Mouse (Mus musculus) WW6 (cell line): Measurements from ENCODE around the gene Tmem156.

ENCODE experiments used
- DNase-seq: peaks from one replicate; pipeline ENCODE4 v3.0.0-alpha.2; 2013; ENCODE audit warnings: low read depth, low spot score

Tmem156 gene

GRCm38 (mm10) chr5:65097457-65097856 is 5.5 kb upstream of the Tmem156 start:
- no peak for DNase-seq

DNA sequence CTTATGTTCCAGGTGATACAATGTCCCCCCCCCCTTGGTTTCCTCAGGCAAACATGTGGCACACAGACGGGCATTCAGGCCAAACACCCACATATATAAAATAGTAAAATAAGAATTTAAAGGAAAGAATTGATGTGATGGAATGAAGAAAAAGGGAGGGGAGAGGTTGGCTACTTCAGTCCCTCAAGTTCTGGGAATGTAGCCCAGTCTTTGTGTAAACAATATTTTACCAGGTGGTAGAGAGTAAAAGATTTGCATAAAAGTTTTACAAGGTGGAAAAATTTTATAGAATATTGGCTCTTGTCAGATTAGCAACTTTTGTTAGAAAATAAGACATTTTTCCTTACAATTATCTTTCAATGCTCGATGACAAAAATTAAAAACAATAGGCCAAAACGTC is 4.9 kb upstream of the Tmem156 start:
- DNase-seq: no peak

- no peak for DNase-seq
Measured at GRCm38 (mm10) chr5:65096082-65096481, 4.2 kb upstream of the Tmem156 start.

DNA sequence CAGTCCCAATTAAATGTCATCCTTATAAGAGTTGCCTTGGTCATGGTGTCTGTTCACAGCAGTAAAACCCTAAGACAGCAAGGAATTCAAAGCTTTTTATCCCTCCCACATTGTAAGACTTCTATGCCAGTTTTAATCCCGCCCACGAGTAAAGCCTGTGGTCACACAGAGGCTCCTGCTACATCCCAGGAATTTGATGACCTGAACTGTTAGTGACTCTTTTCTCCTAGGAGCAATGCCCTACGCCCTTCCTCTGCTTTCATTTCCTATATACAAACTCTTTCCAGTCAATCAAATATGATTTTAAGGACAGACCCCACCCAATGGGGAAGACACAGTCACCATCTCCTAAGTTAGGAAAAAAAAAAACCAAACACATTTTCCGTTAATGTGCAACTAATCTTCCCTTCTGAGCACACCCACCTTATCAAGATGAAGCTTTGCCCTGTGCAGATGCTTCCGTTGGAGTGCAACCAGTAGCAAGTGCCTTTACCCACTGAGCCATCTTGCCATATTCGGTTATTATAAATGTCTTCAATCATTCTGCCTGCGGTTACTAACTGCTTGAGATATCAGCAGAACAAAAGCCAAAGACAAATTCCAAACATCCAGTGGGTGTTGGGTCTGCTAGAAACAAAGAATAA is 3.1 kb upstream of the Tmem156 start:
- no peak for DNase-seq

GRCm38 (mm10) chr5:65093769-65094168 is 1.8 kb upstream of the Tmem156 start:
- no peak for DNase-seq

GRCm38 (mm10) chr5:65091184-65091858 is 611 bp downstream of the Tmem156 start:
- no peak for DNase-seq

- DNase-seq: no peak
Measured at GRCm38 (mm10) chr5:65089707-65090106, 2.2 kb downstream of the Tmem156 start.

DNA sequence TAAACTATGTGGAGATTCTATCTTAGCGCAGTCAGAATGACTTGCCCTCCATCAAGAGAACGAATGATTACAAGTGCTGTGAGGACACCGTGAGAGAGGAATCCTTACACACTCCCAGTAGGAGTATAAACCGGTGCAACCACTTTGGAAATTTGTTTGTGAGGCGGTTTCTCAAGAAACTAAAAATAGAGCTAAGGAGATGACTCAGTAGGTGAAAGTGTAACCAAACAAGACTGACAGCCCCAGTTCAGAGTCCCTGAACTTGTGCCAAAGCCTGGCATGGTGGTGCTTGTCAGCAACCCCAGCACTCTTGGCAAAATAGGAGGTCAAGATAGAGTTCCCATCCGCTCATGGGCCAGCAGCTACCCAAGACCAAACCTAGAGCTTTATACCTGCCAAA is 5.4 kb downstream of the Tmem156 start:
- no peak for DNase-seq

GRCm38 (mm10) chr5:65081836-65082235 is 10.1 kb downstream of the Tmem156 start:
- no peak for DNase-seq

DNA sequence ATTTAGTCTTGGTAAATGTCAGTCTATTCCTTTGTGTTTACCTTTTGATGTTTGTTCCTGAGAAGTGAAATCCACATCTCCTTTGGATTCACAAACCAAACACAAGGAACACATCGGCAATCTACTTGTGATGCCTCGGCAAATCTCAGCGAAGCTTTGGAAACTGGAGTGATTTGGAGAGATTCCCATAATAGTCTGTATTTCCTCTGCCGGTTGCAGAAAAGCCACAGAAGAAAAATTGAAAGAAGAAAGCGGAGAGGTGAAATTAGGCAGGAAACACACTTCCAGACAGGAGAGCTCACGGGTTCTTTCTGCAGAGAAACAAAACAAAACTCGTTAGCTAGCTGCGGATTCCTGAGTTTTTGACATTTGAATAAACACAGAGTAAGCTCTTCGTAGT is 12.1 kb downstream of the Tmem156 start:
- DNase-seq: no peak

GRCm38 (mm10) chr5:65078081-65078480 is 13.9 kb downstream of the Tmem156 start:
- DNase-seq: no peak

- no peak for DNase-seq
Measured at GRCm38 (mm10) chr5:65076748-65077147, 15.2 kb downstream of the Tmem156 start.

DNA sequence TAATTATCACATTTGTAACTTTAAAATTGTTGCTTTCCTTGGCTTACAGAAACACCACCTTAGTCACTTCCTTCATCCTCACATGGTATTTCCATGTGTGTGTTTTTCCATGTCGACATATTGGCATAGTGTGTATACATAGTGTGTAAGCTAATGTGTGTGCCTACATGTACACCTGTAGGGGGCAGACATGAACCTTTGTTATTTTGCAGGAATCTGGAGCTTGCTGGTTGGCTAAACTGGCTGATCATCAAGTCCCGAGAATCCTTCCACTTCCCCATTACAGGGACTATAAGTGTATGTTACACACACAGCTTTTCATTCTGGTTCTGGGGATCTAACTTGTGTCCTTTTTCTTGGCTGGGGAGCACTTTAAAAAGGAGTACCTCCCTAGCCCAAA is 15.8 kb downstream of the Tmem156 start:
- no peak for DNase-seq

DNA sequence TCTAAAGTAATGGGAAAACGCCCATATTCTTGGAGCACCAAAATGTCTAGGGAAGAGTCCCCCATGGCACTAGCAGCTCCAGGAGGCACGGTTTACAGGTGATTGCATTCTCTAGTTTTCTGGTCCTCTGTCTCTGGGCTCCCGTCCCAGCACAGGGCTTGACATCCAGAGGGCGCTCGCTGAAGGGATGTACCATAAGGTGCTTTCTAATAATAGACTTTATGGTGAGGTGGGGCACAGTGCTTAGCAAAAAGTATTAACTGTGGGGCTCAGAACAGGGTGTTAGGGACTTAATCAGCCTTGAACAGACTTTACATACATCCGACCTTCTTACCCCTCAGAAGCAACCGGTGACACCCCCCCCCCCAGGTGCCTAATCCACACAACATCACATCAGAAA is 17.2 kb downstream of the Tmem156 start:
- DNase-seq: no peak

DNA sequence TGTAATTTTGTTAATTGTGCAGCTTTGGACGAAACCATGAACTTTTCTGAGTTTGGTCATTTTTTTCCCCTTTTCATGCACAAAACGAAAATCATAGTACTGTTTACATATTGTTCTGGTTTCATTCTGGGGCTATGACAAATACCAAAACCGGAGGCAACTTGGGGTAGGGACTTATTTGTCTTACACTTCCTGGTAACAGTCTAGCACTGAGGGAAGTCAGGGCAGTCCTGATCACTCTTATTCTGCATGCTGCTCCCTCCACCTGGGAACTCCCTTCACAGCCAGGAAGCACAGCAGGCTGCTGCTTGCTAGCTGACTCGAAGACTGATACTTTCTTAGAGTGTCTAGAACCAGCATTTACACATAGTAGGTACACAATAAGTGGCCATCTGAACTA is 18.7 kb downstream of the Tmem156 start:
- no peak for DNase-seq

DNA sequence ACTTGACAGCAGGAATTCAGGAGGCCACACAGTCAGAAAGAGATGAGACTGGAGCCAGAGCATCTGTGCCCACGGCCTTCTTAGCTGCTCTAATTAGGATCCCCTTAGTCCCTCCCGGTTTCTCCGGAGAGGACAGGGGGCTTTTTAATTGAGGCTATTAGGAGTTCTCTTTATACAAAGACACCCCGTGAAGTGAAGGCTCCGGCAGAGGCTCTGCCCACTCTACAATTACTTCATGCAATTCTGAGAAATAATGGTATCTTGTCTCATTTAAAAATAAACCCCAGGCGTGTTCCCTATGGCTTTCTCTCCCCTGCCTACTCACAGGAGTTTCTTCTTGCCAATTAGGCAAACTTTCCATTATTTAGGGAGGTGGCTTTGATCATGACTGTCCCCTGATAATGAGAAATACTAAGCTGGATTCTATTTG is 20.2 kb downstream of the Tmem156 start:
- no peak for DNase-seq

DNA sequence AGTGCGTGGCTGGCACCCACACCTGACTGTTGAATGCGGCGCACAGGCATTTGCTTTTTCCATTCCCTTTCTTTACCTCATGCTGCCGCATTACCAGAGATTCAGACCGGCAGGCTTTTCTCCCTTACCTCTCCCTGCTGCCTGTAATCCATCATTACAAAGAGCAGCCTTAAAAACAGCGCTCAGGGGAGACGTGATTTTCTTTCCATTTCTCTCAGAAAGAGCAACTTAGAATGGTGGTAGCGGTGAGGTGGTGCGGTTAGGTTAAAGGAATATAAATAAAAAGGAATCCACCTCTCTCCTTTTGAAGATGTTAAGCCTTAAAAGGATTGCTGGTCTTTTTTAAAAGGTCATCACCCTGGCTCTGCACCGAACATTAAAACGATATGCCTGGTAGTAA is 22.1 kb downstream of the Tmem156 start:
- DNase-seq: no peak

DNA sequence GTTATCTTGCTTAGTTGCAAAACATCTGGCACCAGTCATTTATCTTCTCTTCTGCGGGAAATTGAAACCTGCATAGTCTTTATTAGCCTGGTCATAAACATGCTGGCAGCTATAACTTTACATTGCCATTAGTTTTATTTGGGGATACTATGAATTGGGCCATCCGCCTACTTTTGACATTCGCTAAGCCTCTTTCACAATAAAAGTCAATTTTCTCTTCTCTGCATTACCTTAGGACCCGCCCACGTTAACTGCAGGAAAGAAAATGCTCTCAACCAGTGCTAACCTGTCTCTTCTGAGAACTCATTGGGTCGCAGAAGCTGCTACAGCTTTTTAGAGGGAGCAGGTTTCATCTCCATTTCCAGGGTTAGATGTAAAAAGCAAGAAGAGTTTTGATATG is 23.8 kb downstream of the Tmem156 start:
- DNase-seq: no peak

DNA sequence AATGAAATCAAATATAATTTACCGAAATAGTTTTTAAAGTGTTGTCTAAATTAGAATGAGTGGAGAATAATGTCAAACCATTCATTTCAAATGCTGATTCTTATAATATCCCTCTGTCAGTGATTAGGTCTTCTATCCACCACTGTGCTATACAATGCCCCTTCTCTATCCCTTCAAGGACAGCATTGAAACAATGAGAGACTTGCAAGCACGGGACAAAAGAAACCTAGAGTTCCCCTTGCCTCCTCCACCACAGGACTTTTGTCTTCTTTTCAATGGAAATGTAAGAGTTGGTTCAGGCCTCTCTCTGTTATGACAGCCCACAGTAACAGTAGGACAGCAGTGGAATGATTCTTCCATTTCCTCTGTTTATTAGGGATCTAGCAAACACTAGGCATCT is 28.7 kb downstream of the Tmem156 start:
- DNase-seq: no peak

DNA sequence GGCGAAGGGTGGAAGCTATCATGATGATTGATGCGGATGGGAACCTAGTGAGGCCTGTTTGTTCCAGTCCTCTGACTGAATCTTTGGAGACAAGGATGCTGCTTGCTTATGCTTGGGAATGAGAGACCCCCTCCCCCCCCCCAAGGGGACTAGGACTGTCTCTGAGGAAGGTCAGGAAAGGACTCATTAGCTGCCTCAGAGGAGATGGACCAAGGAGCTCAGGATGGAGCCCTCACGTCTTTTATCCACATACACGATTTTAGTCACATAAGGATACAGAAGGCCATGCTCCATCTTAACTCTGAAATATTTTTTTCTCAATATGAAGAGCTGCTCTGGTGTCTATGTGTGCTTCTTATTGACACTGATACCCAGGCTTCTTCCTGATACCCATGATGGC is 29.7 kb downstream of the Tmem156 start:
- no peak for DNase-seq

DNA sequence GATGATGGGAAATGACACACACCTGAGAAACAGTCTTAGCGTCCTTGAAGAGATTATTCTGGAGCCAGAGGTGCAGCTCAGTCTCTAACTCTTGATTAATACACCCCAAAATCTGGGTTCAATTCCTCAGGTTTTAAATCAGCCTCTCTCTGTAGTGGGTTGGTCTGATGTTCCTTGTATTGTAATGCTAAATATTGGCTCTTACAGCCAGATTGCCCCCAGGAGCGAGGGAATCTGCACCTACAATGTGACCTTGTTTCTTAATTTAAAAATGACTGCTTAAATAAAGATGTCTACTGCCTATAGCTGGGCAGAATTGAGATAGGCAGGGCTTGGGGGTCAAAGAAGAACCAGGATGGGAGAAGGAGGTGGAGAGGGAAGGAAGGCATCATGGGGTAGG is 32.1 kb downstream of the Tmem156 start:
- DNase-seq: no peak

DNA sequence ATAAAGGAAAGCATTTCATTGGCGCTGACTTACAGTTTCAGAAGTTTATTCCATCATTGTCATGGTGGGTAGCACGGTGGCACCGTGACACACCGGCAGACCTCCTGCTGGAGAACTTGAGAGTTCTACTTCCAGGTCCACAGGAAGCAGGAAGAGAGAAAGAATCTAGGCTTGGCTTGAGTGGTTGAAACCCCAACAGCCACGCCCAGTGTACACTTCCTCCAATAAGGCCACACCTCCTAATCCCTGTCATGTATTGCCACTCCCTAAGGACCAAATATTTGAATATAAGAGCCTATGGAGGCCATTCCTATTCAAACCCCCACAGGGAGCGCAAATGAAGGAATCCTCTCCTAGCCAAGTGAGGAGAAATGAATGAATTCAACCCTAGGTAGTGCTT is 34.3 kb downstream of the Tmem156 start:
- DNase-seq: no peak

DNA sequence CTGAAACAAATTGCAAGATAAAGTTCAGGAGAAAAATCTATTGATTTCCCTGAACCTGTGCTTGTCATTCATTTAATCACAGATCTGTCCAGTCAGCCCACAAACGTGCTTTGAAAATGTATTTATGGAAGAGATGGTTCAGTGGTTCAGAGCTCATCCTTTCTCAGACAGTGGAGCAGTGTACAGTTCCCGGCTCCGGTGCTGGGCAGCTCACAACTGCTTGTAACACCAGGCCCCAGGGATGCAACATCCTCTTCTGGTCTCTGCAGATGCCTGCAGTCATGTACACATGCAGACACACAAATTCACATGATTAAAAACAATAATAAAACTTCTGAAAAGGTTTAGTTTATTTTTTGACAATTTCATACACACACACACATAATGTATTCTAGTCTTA is 40.4 kb downstream of the Tmem156 start:
- no peak for DNase-seq

DNA sequence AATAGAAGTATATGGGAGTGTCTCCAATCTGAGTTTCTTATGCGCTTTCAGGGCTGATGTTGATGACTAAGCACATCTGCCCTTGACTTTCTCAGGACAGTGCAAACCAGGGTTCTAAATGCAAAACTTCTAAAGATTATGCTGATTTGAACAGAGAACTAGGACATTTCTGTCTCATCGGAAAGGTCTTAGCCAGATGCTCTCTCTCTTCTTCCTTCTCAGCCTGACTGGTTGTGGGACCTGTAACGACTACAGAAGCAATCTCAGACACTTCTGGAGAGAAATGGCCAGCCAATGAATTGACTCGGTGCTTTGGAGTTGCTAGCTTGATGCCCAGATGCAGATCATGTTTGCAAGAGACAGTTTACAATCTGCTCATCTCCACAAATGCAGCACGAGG is 42.1 kb downstream of the Tmem156 start:
- no peak for DNase-seq
